Mouse (Mus musculus): Measurements from ENCODE around the gene Znrf3. TPM values are rescaled to one million over a fixed set of nuclear protein-coding genes. Genes with fewer than 3 reads are reported as not detected.
"Not testable (repeated sequence)": the region's sequence is repeated elsewhere in the genome, so short reads cannot be mapped to it uniquely, and the experiment has no call there.

Znrf3 gene
- polyA plus RNA-seq, 1 experiment, result 13.0 TPM

DNA sequence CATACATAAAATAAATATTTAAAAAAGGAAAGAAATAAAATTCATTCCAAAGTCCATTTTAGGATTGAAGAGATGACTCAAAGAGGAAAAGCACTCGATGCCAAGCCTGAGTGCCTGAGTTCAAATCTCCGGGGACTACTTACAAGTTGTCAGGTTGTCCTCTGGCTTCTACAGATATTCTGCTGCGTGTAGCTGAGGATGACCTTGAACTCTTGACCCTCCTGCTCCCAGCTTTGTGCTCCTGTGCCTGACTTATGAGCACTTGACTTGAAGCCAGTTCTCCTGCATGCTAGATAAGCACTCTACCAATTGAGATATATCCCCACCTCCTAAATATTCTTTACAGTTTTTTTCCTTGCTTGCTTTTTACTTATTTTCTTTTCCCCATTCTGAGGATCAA, 34.2 kb upstream of the Znrf3 start:
- H3K4me3 ChIP-seq (ENCODE audit: control insufficient read depth, low read depth, low read length), result no peak overlapping the region
- H3K27ac ChIP-seq (ENCODE audit: control insufficient read depth, insufficient read depth, low read depth, low read length), result no peak overlapping the region
- H3K36me3 ChIP-seq (ENCODE audit: control insufficient read depth, insufficient read depth, low read length), result no peaks in the 10 kb centered on the region
- H3K4me1 ChIP-seq (ENCODE audit: control insufficient read depth, insufficient read depth, low read length), result no peaks in the 10 kb centered on the region
- no peak for TF ChIP-seq CTCF (IDR thresholded peaks at IDR 0.05; ENCODE audit: control insufficient read depth, insufficient read depth, insufficient replicate concordance, low read depth, low read length)
- TF ChIP-seq POLR2A (IDR thresholded peaks at IDR 0.05; ENCODE audit: control insufficient read depth, low read depth, low read length), result no peak
- H3K27me3 ChIP-seq (ENCODE audit: control insufficient read depth, insufficient read depth, low read length), result no peaks in the 10 kb centered on the region

DNA sequence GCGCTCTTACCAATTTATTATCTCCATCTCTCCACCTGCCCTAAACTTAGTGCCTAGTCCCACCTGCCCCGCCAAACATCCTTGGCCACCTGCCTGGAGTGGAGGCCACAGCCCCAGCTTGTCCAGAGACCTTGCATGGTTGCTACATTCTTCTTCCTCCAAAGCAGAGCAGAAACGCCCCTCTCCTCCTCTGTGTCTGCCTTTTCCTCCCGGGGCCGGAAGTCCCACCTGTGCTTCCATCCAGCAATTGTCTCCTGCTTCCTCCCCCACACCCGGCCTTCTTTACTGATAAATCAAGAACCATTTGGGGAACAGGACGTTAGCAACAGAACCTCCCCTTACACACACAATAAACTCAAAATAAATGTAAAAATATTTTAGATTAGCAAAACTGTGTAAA, 33.5 kb upstream of the Znrf3 start:
- Histone ChIP-seq H3K27me3 (ENCODE audit: control insufficient read depth, insufficient read depth, low read length) (no peaks in the 10 kb centered on the region), H3K36me3 (ENCODE audit: control insufficient read depth, insufficient read depth, low read length) (no peaks in the 10 kb centered on the region), H3K4me3 (ENCODE audit: control insufficient read depth, low read depth, low read length) (no peak overlapping the region), H3K27ac (ENCODE audit: control insufficient read depth, insufficient read depth, low read depth, low read length) (no peak overlapping the region), H3K4me1 (ENCODE audit: control insufficient read depth, insufficient read depth, low read length) (no peaks in the 10 kb centered on the region)
- TF ChIP-seq POLR2A (IDR thresholded peaks at IDR 0.05; ENCODE audit: control insufficient read depth, low read depth, low read length) (no peak), CTCF (IDR thresholded peaks at IDR 0.05; ENCODE audit: control insufficient read depth, insufficient read depth, insufficient replicate concordance, low read depth, low read length) (no peak)

DNA sequence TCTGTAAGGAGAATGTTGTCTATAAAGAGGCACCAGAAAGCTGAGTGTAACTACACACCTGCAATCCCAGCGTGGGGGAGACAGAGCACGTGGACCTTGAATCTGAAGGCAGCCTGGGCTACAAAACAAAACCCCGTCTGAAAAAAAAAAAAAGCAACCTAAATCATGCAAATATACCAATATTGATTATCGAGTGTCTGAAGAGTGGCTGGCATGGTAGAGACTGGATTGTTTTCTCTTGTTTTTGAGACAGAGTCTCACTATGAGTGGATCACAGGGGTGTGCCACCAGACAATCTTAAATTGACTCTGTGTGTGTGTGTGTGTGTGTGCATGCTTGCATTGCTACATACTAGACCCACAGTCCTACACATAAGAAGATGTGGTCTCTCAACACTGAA, 32.2 kb upstream of the Znrf3 start:
- no peaks in the 10 kb centered on the region for H3K4me1 ChIP-seq (ENCODE audit: control insufficient read depth, insufficient read depth, low read length)
- TF ChIP-seq POLR2A (IDR thresholded peaks at IDR 0.05; ENCODE audit: control insufficient read depth, low read depth, low read length) (no peak), CTCF (IDR thresholded peaks at IDR 0.05; ENCODE audit: control insufficient read depth, insufficient read depth, insufficient replicate concordance, low read depth, low read length) (no peak)
- H3K4me3 ChIP-seq (ENCODE audit: control insufficient read depth, low read depth, low read length), result no peak overlapping the region
- H3K27me3 ChIP-seq (ENCODE audit: control insufficient read depth, insufficient read depth, low read length), result no peaks in the 10 kb centered on the region
- H3K36me3 ChIP-seq (ENCODE audit: control insufficient read depth, insufficient read depth, low read length), result no peaks in the 10 kb centered on the region
- no peak overlapping the region for H3K27ac ChIP-seq (ENCODE audit: control insufficient read depth, insufficient read depth, low read depth, low read length)

DNA sequence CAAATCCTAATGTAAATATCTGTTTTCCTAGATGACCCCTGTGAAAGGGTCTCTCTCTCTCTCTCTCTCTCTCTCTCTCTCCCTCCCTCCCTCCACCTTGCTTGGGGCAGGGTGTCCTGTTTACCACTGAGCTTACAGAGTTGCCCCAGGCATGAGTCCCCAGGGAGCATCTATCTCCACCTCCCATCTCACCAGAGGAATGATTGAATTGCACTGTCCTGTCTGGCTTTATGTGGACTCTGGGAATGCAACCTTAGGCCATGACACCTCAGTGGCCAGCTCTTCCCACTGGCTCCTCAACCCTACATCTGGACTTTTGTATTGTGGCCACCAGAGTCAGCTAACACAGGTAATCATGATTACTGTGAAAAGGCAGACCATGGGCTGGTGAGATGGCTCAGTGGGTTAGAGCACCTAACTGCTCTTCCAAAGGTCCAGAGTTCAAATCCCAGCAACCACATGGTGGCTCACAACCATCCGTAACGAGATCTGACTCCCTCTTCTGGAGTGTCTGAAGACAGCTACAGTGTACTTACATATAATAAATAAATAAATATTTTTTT, 31.0 kb upstream of the Znrf3 start:
- not testable (repeated sequence) for H3K27ac ChIP-seq (ENCODE audit: control insufficient read depth, insufficient read depth, low read depth, low read length); H3K36me3 ChIP-seq (ENCODE audit: control insufficient read depth, insufficient read depth, low read length); H3K4me1 ChIP-seq (ENCODE audit: control insufficient read depth, insufficient read depth, low read length); H3K4me3 ChIP-seq (ENCODE audit: control insufficient read depth, low read depth, low read length); H3K27me3 ChIP-seq (ENCODE audit: control insufficient read depth, insufficient read depth, low read length)

DNA sequence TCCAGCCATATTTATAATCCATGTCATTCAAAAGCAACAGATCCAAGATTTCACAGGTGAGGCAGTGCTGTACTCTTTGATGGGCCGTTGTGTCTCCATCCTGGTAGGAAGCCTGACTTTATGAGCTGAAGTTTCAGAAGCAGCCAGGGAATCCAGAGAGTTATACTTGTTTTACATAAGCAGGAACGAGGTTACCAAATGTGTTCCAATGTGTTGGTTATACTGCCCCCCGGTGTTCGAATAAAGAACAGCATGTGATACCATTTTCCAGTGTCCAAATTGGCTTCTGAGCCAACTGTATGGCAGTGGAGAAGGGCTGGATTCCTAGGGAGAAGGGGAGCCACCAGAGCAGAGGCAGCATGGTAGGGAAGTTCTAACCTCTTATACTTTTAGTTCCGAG, 29.5 kb upstream of the Znrf3 start:
- Histone ChIP-seq H3K36me3 (ENCODE audit: control insufficient read depth, insufficient read depth, low read length) (no peaks in the 10 kb centered on the region), H3K27ac (ENCODE audit: control insufficient read depth, insufficient read depth, low read depth, low read length) (no peak overlapping the region), H3K4me3 (ENCODE audit: control insufficient read depth, low read depth, low read length) (no peak overlapping the region), H3K27me3 (ENCODE audit: control insufficient read depth, insufficient read depth, low read length) (no peaks in the 10 kb centered on the region), H3K4me1 (ENCODE audit: control insufficient read depth, insufficient read depth, low read length) (no peaks in the 10 kb centered on the region)
- TF ChIP-seq CTCF (IDR thresholded peaks at IDR 0.05; ENCODE audit: control insufficient read depth, insufficient read depth, insufficient replicate concordance, low read depth, low read length), result peak; percentile 13; the same call in 1 of the 2 replicates
- no peak for TF ChIP-seq POLR2A (IDR thresholded peaks at IDR 0.05; ENCODE audit: control insufficient read depth, low read depth, low read length)

DNA sequence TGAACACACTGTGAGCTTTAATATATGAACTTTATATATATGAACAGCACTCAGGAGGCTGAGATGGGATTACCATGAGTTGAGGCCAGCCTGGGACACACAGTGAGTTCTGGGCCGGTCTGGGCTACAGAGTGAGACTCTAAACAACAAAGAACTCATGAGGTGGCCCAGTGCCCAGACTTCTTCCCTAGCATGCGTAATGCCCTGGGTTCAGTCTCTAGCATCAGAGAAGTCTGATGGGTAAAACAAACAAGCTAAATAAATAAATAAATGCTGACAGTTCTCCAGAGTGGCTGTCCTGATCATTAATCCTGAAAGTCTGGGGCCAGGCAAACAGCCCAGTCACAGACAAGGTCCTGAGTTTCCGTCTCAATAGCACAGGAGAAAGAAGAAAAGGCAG, 25.4 kb upstream of the Znrf3 start:
- Histone ChIP-seq H3K36me3 (ENCODE audit: control insufficient read depth, insufficient read depth, low read length) (no peaks in the 10 kb centered on the region), H3K4me3 (ENCODE audit: control insufficient read depth, low read depth, low read length) (no peak overlapping the region), H3K27me3 (ENCODE audit: control insufficient read depth, insufficient read depth, low read length) (no peaks in the 10 kb centered on the region), H3K27ac (ENCODE audit: control insufficient read depth, insufficient read depth, low read depth, low read length) (no peak overlapping the region), H3K4me1 (ENCODE audit: control insufficient read depth, insufficient read depth, low read length) (no peaks in the 10 kb centered on the region)
- no peak for TF ChIP-seq POLR2A (IDR thresholded peaks at IDR 0.05; ENCODE audit: control insufficient read depth, low read depth, low read length)
- TF ChIP-seq CTCF (IDR thresholded peaks at IDR 0.05; ENCODE audit: control insufficient read depth, insufficient read depth, insufficient replicate concordance, low read depth, low read length), result no peak

DNA sequence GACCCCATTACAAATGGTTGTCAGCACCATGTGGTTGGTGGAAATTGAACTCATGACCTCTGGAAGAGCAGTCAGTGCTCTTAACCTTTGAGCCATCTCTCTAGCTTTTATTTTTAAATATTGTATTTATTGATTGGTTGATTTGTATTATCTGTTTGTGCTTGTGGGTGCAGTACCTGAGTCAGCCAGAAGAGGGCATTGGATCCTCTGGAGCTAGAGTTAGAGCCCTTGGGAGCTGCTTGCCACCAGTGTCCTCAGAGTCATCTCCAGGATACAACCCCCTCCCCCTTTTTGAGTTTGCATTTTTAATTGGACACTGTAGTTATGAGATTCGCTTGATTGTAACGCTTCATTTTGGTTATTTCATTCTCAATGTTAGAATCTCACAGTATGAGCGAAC, 24.4 kb upstream of the Znrf3 start:
- no peaks in the 10 kb centered on the region for H3K27me3 ChIP-seq (ENCODE audit: control insufficient read depth, insufficient read depth, low read length)
- H3K4me1 ChIP-seq (ENCODE audit: control insufficient read depth, insufficient read depth, low read length), result no peaks in the 10 kb centered on the region
- H3K4me3 ChIP-seq (ENCODE audit: control insufficient read depth, low read depth, low read length), result no peak overlapping the region
- peak; percentile 60; the same call in 1 of the 2 replicates for TF ChIP-seq CTCF (IDR thresholded peaks at IDR 0.05; ENCODE audit: control insufficient read depth, insufficient read depth, insufficient replicate concordance, low read depth, low read length)
- TF ChIP-seq POLR2A (IDR thresholded peaks at IDR 0.05; ENCODE audit: control insufficient read depth, low read depth, low read length), result no peak
- no peaks in the 10 kb centered on the region for H3K36me3 ChIP-seq (ENCODE audit: control insufficient read depth, insufficient read depth, low read length)
- H3K27ac ChIP-seq (ENCODE audit: control insufficient read depth, insufficient read depth, low read depth, low read length), result no peak overlapping the region

DNA sequence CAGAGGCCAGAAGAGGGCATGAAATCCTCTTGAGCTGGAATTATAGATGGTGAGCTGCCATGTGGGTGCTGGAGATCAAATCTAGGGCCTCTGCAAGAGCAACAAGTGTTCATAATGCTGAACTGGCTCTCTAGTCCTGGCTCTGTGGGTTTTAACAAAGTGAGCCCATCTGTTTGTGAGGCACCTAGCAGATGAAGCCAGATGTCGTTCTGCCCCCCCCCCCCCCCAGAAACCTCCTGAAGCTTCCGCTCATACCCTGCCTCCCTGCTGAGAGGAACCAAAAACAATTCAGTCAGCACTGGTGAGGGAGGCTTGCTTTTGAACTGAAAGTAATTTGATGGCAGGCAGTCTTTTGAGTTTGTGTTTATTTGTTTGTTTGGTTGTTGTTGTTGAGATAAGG, 23.8 kb upstream of the Znrf3 start:
- H3K27me3 ChIP-seq (ENCODE audit: control insufficient read depth, insufficient read depth, low read length), result no peaks in the 10 kb centered on the region
- no peak overlapping the region for H3K27ac ChIP-seq (ENCODE audit: control insufficient read depth, insufficient read depth, low read depth, low read length)
- H3K36me3 ChIP-seq (ENCODE audit: control insufficient read depth, insufficient read depth, low read length), result no peaks in the 10 kb centered on the region
- H3K4me3 ChIP-seq (ENCODE audit: control insufficient read depth, low read depth, low read length), result no peak overlapping the region
- TF ChIP-seq POLR2A (IDR thresholded peaks at IDR 0.05; ENCODE audit: control insufficient read depth, low read depth, low read length) (no peak), CTCF (IDR thresholded peaks at IDR 0.05; ENCODE audit: control insufficient read depth, insufficient read depth, insufficient replicate concordance, low read depth, low read length) (no peak)
- no peaks in the 10 kb centered on the region for H3K4me1 ChIP-seq (ENCODE audit: control insufficient read depth, insufficient read depth, low read length)
